Mouse (Mus musculus) gastrocnemius, adult 2 months (tissue): Measurements from ENCODE around the gene Aff3. TPM values are rescaled to one million over a fixed set of nuclear protein-coding genes. Genes with fewer than 3 reads are reported as not detected.

Experiments
- DNase-seq: peaks from one replicate; pipeline ENCODE4 v3.0.0; 2022
- H3K27ac ChIP-seq: fragments of 200-600 bp; 2 replicates; pipeline ENCODE4 v1.8.1; 2022; ENCODE audit warnings: mild to moderate bottlenecking
- H3K4me3 ChIP-seq: fragments of 200-600 bp; 2 replicates; pipeline ENCODE4 v1.8.1; 2022; ENCODE audit warnings: mild to moderate bottlenecking, moderate library complexity
- CTCF ChIP-seq: fragments of 200-600 bp; IDR thresholded peaks from 2 replicates; pipeline ENCODE4 v1.8.1; 2022; ENCODE audit warnings: antibody characterized with exemption, mild to moderate bottlenecking, moderate library complexity
- intact Hi-C: fragments of 180-260 bp; cut with DNase I; formaldehyde crosslinking; loops from one replicate; pipeline ENCODE4 v1.15.1; 2025
- total RNA-seq, 2 experiments: library from RNA; stranded (reverse); gene quantifications; 2 replicates each; pipeline ENCODE4 v1.2.3; 2021

Aff3 gene
- total RNA-seq, 2 experiments from 2014 or later = 1.2 to 4.4 TPM

DNA sequence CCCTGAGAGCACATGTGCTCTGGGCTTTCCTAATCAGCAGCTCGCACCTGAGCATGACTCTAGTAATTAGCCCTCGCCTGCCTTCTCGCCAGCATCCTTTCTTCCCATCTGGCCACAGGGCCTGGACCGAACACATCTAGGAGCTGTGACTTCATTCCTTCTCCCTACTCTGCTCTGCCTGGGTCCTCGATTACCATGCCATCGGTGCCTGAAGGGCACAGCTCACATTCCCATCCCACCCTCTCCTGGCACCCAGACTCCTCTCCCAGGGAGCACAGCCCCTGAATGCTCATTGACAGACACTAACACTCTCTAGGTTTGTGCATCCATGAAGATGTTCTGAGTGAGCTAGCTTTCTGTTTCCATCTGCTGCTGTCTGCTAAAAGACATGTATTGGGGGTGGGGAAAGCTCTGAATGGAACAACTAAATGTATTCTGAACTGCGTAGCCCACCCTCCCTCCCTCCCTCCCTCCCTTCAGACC, 99.4 kb downstream of the Aff3 start:
- no peak for DNase-seq
- Histone ChIP-seq H3K4me3 (no peak overlapping the region), H3K27ac (no peak overlapping the region)
- no peak for TF ChIP-seq CTCF
- intact Hi-C loops = no loop called here

DNA sequence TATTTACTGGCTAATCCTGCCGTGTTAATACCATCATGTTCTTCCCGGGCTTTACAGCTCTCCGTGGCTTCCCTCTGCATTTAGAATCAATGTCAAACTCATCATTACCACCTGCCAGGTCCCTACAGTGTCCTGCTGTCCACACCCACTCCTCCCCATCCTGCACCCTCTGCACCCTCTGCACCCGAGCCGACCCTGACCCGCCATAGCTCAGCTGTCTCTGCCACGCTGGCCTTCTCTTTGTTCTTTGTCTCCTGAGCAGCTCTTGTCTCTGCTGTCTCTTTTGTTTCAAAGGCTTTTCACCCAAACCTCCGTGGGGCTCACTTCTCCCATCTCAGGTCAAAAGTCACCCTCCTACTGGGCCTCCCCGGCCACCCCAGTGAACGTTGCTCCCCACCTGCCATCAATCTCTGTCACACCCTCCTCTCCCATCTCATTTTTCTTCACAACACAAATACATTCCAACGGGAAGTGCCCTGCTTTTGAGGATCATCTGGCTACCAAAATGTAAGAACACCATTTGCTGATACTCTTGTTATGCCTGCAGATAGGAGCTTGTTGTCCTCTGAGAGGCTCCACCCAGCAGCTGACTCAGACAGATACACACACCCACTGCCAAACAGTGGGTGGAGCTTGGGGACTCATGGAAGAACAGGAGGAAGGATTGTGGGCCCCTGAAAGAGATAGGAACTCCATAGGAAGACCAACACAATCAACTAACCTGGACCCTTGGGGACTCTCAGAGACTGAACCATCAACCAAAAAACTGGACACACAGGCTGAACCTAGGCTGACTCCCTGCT, 102.2 kb downstream of the Aff3 start:
- intact Hi-C loops = loop anchor here (5.0 kb wide), 1 partner anchor 170 kb away; no protein-coding TSS in a partner anchor
- H3K27ac ChIP-seq = no peak overlapping the region
- H3K4me3 ChIP-seq = no peak overlapping the region
- no peak for TF ChIP-seq CTCF
- no peak for DNase-seq

DNA sequence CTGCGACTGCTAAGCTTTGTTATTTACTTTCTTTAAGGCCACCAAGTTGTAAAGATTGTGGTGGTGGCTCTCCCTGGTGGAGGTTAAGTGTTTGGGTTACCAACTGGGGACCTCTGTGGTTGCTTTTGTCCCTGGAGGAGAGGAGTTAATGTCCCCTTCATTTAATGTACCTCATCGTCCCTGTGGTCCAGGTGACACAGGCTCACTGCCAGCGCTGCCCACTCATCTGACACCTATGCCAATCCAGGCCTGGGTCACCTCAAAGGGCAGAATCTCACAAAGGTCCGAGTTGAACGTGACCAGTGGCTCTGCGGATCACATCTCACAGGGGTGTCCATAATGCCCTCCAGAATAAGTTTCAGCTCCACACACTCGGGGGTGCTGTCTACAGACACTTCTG, 103.4 kb downstream of the Aff3 start:
- no peak overlapping the region for H3K4me3 ChIP-seq
- no peak for DNase-seq
- intact Hi-C loops = loop anchor here (5.0 kb wide), 1 partner anchor 169 kb away; no protein-coding TSS in a partner anchor
- no peak overlapping the region for H3K27ac ChIP-seq
- peak; percentile 22; the same call in 1 of the 2 replicates for TF ChIP-seq CTCF

DNA sequence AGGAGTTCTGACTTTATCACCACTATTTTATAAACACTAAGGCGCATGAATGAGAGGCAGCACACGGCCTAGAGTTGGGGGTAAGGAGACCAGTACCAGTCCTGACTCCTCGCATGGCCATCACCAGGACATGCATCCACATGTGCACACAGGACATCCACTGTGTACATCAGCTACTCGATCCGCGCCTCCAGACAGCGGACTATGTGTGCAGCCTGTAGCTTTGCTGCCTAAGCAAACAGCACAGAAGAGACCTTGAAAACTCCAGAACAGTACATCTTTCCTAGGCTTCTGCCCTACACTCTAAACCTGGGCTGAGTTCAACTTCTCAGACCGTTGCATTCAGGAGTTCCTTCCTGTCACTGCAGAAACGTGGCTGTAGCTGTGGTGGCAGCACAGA, 104.1 kb downstream of the Aff3 start:
- intact Hi-C loops = loop anchor here (5.0 kb wide), 1 partner anchor 168 kb away; no protein-coding TSS in a partner anchor
- no peak for TF ChIP-seq CTCF
- Histone ChIP-seq H3K27ac (no peak overlapping the region), H3K4me3 (no peak overlapping the region)
- DNase-seq = no peak

DNA sequence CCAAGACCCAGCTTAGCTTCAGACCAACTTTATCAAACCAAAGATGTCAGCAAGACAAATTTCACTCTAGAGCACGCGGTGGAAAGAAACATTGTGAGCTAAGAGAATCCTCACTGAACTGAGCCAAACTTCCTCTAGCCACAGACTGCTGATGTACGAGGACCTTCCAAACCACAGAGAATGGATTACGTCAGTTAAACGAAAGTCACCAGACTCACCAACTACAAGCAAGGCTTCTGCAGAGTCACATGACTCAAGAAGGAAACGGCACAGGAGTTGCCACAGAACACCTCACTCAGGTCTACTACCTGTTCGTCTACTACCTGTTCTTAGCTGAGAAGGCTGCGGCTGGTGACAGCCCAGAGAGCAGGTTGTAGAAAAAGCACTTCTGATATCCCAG, 107.1 kb downstream of the Aff3 start:
- no peak for TF ChIP-seq CTCF
- intact Hi-C loops = no loop called here
- Histone ChIP-seq H3K27ac (no peak overlapping the region), H3K4me3 (no peak overlapping the region)
- no peak for DNase-seq

DNA sequence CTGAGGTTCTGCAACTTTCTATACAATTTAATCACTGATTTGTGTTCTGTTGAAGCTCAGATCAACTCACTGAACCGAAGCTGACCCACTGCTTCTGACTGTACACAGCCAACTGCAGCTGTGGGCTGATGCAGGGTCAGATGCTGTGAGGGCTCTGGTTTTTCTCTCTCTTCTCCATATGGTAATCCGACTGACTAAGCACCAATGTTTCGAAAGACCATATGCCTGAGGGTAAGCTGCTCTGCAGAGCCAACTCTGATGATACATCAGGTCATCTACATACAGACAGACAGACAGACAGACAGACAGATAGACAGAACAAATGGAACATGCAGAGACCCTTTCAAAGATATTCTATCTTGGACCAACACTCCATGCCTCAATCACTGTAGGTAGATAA, 110.2 kb downstream of the Aff3 start:
- intact Hi-C loops = no loop called here
- TF ChIP-seq CTCF = no peak
- Histone ChIP-seq H3K27ac (no peak overlapping the region), H3K4me3 (no peak overlapping the region)
- DNase-seq = no peak

DNA sequence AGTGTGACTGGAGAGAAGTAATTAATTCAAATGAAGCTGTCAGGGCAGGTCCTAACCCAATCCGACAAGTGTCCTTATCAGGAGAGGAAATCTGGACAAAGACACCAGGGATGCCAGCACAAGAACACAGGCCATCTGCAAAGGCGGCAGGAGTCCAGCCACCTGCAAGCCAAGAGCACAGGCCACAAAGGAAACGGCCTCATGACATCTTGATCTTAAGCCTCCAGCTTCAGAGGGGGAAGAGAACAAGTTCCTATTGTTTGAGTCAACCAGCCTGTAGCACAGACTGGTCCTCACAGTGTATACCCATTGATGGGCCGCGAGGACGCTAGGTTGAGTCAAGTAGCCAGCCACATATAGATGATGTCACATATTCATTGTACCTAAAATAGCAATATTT, 111.7 kb downstream of the Aff3 start:
- no peak for TF ChIP-seq CTCF
- no peak for DNase-seq
- no peak overlapping the region for H3K4me3 ChIP-seq
- intact Hi-C loops = no loop called here
- no peak overlapping the region for H3K27ac ChIP-seq

DNA sequence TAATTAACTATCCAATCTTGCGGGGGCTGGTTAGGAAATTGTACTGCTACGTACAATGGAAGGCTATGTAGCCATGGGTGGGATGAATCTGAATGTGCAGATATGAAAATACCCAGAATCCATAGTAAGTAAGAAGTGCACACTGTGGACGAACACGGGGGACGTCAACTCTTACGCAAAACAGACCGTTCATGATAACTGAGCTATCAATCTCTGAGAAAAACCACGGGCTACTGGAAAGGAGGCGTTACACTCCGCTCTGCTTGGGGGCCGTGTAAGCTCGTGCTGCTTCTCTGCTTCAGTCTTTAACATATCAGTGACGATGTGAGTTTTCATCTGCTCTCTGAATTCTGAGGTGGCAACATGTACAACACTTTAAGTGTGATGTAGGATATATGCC, 114.2 kb downstream of the Aff3 start:
- no peak for TF ChIP-seq CTCF
- Histone ChIP-seq H3K27ac (no peak overlapping the region), H3K4me3 (no peak overlapping the region)
- intact Hi-C loops = no loop called here
- DNase-seq = no peak

DNA sequence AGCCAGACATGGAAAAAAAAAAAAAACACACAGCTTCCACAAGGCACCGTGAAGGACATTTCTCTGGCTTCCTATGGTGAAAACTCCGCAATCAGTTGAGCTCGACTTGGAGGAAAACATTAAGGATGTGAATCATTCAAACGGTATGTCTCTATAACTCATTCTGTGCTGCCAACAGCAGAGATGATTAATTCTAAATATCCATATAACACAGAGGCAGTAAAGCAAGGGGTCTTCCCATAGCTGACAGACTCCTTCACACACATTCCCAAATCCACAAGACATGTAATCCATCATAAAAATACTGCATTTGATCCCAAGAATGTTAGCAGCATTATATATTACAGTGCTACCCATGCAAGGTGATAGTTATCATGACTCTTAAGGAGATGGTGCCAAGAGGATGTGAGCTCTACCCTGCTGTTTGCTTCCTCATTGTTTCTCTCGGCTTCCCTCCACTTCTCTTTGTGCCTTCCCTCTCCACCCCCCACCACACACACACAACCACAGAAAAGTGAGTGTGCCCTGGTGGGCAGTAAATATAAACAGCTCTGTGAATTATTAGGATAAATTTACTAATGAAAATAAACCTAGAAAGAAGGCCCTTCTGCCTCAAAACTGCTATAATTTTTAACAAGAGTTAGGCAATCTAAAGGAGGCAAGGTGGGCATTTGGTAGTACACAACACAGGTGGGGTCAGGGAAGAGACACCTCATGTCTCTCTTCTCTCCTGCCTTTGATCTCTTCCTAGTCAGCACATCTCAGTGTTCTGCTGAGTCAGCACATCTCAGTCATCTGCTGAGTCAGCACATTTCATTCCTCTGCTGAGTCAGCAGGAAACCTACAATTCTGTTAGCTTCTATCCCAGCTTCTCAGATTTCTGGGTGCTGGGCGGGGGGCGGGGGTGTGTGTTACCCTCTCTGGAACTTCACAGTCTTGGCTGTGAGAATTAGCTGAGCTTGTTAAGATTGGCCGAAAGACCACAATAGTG, 115.8 kb downstream of the Aff3 start:
- DNase-seq = no peak
- intact Hi-C loops = no loop called here
- no peak overlapping the region for H3K27ac ChIP-seq
- H3K4me3 ChIP-seq = no peak overlapping the region
- no peak for TF ChIP-seq CTCF

DNA sequence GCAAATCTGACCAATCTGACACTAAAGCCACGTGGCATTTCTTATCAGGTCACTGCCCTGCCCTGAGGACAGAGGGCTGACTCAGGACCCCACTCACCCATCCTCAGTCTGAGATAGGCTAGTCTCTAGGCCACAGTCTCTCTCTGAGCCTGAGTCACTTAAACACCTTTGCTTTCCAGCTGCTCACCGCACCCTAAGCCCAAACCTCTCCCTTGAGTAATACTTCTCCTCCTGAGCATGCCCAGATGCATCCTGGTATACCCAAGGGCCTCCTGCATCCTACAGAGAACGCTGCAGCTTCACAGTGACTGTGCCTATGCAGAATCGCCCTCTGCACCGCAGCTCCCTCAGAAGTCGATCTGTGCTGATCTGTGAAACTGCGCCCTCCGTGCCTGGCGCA, 117.1 kb downstream of the Aff3 start:
- TF ChIP-seq CTCF = no peak
- DNase-seq = no peak
- intact Hi-C loops = no loop called here
- H3K4me3 ChIP-seq = no peak overlapping the region
- H3K27ac ChIP-seq = no peak overlapping the region

DNA sequence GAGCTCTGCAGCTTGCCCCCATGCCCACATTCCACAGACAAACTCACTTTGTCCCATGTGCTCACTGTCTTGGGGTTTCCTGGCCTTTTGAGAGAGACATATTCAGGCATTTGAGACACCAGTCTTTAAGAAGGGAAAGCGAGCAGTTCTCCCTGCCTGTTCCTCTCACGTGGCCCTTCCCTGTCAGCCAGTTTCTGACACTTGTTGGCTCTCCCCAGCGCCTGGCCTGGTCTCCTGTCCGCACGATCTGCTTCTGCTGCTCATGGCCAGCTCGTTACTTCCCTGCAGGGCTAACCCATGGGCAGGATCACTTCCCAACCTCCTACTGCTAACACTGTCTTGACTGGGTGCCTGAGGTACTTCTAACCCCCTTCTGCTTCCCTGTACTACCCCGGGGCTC, 118.1 kb downstream of the Aff3 start:
- intact Hi-C loops = no loop called here
- no peak for TF ChIP-seq CTCF
- peak; percentile 25 for DNase-seq
- Histone ChIP-seq H3K4me3 (no peak overlapping the region), H3K27ac (no peak overlapping the region)

DNA sequence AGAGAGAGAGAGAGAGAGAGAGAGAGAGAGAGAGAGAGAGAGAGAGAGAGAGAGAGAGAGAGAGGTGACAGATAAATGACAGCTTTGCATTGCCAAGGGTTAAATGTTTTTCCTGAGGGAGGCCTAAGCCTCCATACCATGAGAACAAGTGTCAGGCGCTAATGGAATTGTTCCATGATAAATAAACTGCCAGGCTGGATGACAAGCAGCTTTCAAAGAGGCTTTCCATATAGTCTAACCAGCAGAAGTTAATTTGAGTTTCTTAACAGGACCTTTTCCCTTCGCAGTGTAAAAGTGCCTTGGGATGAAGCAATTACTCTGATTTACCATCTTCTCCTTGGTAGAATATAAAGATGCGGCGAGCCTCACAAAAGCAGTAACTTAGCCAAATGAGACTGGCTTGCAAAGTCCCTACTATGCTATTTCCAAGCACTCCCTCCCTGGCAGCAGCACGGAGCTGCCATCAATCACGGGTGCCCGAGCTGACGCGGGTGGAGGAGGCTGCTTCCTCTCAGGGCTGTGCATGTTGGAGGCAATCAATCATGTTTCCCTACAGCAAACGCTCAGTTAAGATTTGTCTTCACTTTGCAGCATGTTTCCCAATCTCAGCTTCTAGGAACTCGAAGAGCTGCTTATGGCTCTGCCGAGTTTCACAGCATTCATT, 119.3 kb downstream of the Aff3 start:
- no peak overlapping the region for H3K27ac ChIP-seq
- no peak for DNase-seq
- TF ChIP-seq CTCF = no peak
- no peak overlapping the region for H3K4me3 ChIP-seq
- intact Hi-C loops = no loop called here
